ENCODE assay signal across 19 mouse cellular contexts in genomic region chr12:25492483-25493190, GRCm38 (mm10).
A peak's percentile ranks its signal among the peaks of the same experiment; 100 is the strongest.
DNase-seq lines count a peak whose midpoint lies in the region; ATAC-seq lines count a peak whose summit lies in the region.
"Had no signal": no experiment of that assay in that cellular context is flagged by ENCODE, and none has a peak within 500 bp of the region (broad histone marks: within the 10 kb centered on the region; RNA-seq: fewer than 3 reads in every experiment).

No protein-coding gene starts in this region.

- no peak overlapping the region for H3K9ac ChIP-seq in heart, embryonic 11.5 days (ENCODE audit: low read depth, low read length)
- H3K9ac ChIP-seq: forebrain, embryonic 13.5 days; heart, embryonic 12.5 days; heart, embryonic 15.5 days; hindbrain, embryonic 13.5 days had no signal

- no peak overlapping the region for H3K4me2 ChIP-seq in heart, embryonic 11.5 days
- H3K4me2 ChIP-seq: forebrain, embryonic 13.5 days; heart, embryonic 12.5 days; heart, embryonic 15.5 days; hindbrain, embryonic 13.5 days had no signal

- H3K4me3 ChIP-seq in heart, embryonic 11.5 days (ENCODE audit: low read depth, low read length) = no peak overlapping the region
- H3K4me3 ChIP-seq: forebrain, embryonic 10.5 days; forebrain, embryonic 13.5 days; heart, embryonic 12.5 days; heart, embryonic 15.5 days; hindbrain, embryonic 10.5 days; hindbrain, embryonic 13.5 days had no signal

- H3K27ac ChIP-seq in heart, embryonic 11.5 days (ENCODE audit: low read depth, low read length) = no peak overlapping the region
- H3K27ac ChIP-seq: forebrain, embryonic 10.5 days; forebrain, embryonic 13.5 days; heart, embryonic 15.5 days; hindbrain, embryonic 10.5 days; hindbrain, embryonic 13.5 days had no signal

- H3K9me3 ChIP-seq in heart, embryonic 11.5 days (replicated peaks; ENCODE audit: control insufficient read depth, low read length) = no peaks in the 10 kb centered on the region
- H3K9me3 ChIP-seq: forebrain, embryonic 10.5 days; forebrain, embryonic 13.5 days; heart, embryonic 12.5 days; heart, embryonic 15.5 days; hindbrain, embryonic 10.5 days; hindbrain, embryonic 13.5 days had no signal

- ATAC-seq in heart, embryonic 11.5 days (replicated peaks; ENCODE audit: insufficient number of reproducible peaks, low FRiP score, low TSS enrichment) = no peak
- peak; percentile 99 for ATAC-seq in granulocyte monocyte progenitor cell, adult 5-6 weeks (replicated peaks; ENCODE audit: poor library complexity, severe bottlenecking)
- ATAC-seq in megakaryocyte-erythroid progenitor cell, adult 5-6 weeks (replicated peaks; ENCODE audit: low FRiP score, low TSS enrichment, poor library complexity, severe bottlenecking) = 0 out of 2 replicates have a peak, but pooled peaks have one; percentile 63
- ATAC-seq: CD4-positive, CD25-positive, alpha-beta regulatory T cell, adult 4 months; forebrain, embryonic 13.5 days; hindbrain, embryonic 16.5 days had no signal

- peak; percentile 12 for DNase-seq in heart, adult 11 months
- peak; percentile 34 for DNase-seq in A20 (ENCODE audit: low read depth, low spot score)
- no peak for DNase-seq in neural tube, embryonic 10.5 days (ENCODE audit: extremely low spot score, low spot score)
- DNase-seq in layer of hippocampus, postnatal 14 days (ENCODE audit: low spot score in 2 of 2) = no peak
- DNase-seq: adrenal gland, adult 2 months; adrenal gland, postnatal 14 days; heart, postnatal 10 days; heart, postnatal 36 days had no signal

- no peaks in the 10 kb centered on the region for H3K4me1 ChIP-seq in heart, embryonic 11.5 days (ENCODE audit: control insufficient read depth, insufficient read depth, low read length)
- H3K4me1 ChIP-seq: forebrain, embryonic 10.5 days; forebrain, embryonic 13.5 days; hindbrain, embryonic 10.5 days; hindbrain, embryonic 13.5 days had no signal

- WGBS in heart, embryonic 11.5 days (ENCODE audit: insufficient replicate concordance) = 82% methylated on average over 3 of the region's 3 CpGs

- H3K36me3 ChIP-seq in heart, embryonic 11.5 days (ENCODE audit: control insufficient read depth, insufficient read depth, low read length) = no peaks in the 10 kb centered on the region
- H3K36me3 ChIP-seq: forebrain, embryonic 10.5 days; heart, embryonic 12.5 days; heart, embryonic 15.5 days; hindbrain, embryonic 10.5 days; hindbrain, embryonic 13.5 days had no signal

- H3K27me3 ChIP-seq in heart, embryonic 11.5 days (ENCODE audit: control insufficient read depth, insufficient read depth, low read length) = no peaks in the 10 kb centered on the region
- H3K27me3 ChIP-seq: forebrain, embryonic 13.5 days; heart, embryonic 12.5 days; heart, embryonic 15.5 days; hindbrain, embryonic 13.5 days had no signal

Comparison
In these comparisons a context has a peak if more than half of its experiments do, and no peak if none do; other contexts are left out.
1. DNase-seq: peak in heart, adult 11 months (single experiment) and A20 (single experiment); none in neural tube, embryonic 10.5 days (single experiment) and layer of hippocampus, postnatal 14 days (0 of 2).